13 mouse cellular contexts compared by ENCODE assay signal in the genomic region with DNA sequence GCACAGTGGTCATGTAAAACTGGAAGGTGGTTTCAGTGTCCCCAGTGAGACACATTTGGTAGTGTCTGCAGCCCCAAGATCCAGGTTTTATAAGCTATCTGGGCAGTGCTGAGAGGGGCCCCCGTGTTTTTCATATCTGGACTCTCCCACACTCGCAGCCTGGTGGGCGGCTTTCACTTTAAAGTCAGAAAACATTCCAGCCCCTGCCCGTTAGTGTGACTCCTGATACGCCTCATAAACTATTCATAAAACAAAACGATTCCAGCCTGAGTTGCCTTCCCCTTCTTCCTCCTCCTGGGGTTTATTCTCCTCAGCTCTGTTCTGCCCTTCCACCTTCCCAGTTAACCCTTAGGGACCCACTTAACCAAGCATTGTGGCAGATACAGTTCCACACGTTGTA.
DNase-seq lines count a peak whose midpoint lies in the region; ATAC-seq and TF ChIP-seq lines count a peak whose summit lies in the region.
"Had no signal": no experiment of that assay in that cellular context is flagged by ENCODE, and none has a peak within 500 bp of the region (broad histone marks: within the 10 kb centered on the region; RNA-seq: fewer than 3 reads in every experiment).

No protein-coding gene starts in this region.

- 64% methylated on average over 7 of the region's 7 CpGs for WGBS in forebrain, embryonic 10.5 days
- 49% methylated on average over 7 of the region's 7 CpGs for WGBS in forebrain, embryonic 14.5 days
- 57% methylated on average over 7 of the region's 7 CpGs for WGBS in midbrain, embryonic 10.5 days
- WGBS in midbrain, postnatal 0 days: 27% methylated on average over 7 of the region's 7 CpGs
- 19% methylated on average over 7 of the region's 7 CpGs for WGBS in embryonic facial prominence, embryonic 13.5 days
- 14% methylated on average over 7 of the region's 7 CpGs for WGBS in limb, embryonic 11.5 days

- no peaks in the 10 kb centered on the region for H3K9me3 ChIP-seq in forebrain, embryonic 10.5 days
- no peaks in the 10 kb centered on the region for H3K9me3 ChIP-seq in forebrain, embryonic 14.5 days (replicated peaks; ENCODE audit: control insufficient read depth, low read length)
- no peaks in the 10 kb centered on the region for H3K9me3 ChIP-seq in midbrain, embryonic 10.5 days (replicated peaks)
- H3K9me3 ChIP-seq in midbrain, postnatal 0 days (ENCODE audit: low read length): no peaks in the 10 kb centered on the region
- no peaks in the 10 kb centered on the region for H3K9me3 ChIP-seq in embryonic facial prominence, embryonic 13.5 days
- H3K9me3 ChIP-seq in limb, embryonic 11.5 days (ENCODE audit: control insufficient read depth, low read length): no peaks in the 10 kb centered on the region

- H3K36me3 ChIP-seq in forebrain, embryonic 10.5 days (replicated peaks): no peaks in the 10 kb centered on the region
- no peaks in the 10 kb centered on the region for H3K36me3 ChIP-seq in forebrain, embryonic 14.5 days (ENCODE audit: control insufficient read depth, insufficient read depth, low read length)
- no peaks in the 10 kb centered on the region for H3K36me3 ChIP-seq in midbrain, embryonic 10.5 days
- no peaks in the 10 kb centered on the region for H3K36me3 ChIP-seq in midbrain, postnatal 0 days (ENCODE audit: insufficient read depth, low read length)
- H3K36me3 ChIP-seq in embryonic facial prominence, embryonic 13.5 days: no peaks in the 10 kb centered on the region
- no peaks in the 10 kb centered on the region for H3K36me3 ChIP-seq in limb, embryonic 11.5 days (ENCODE audit: control insufficient read depth, insufficient read depth, low read length)

- no peak overlapping the region for H3K4me3 ChIP-seq in forebrain, embryonic 10.5 days
- no peak overlapping the region for H3K4me3 ChIP-seq in forebrain, embryonic 14.5 days (ENCODE audit: low read depth, low read length)
- no peak overlapping the region for H3K4me3 ChIP-seq in midbrain, embryonic 10.5 days
- H3K4me3 ChIP-seq in midbrain, postnatal 0 days (ENCODE audit: low read depth, low read length): no peak overlapping the region
- no peak overlapping the region for H3K4me3 ChIP-seq in embryonic facial prominence, embryonic 13.5 days
- H3K4me3 ChIP-seq in limb, embryonic 11.5 days (ENCODE audit: low read depth, low read length): no peak overlapping the region
- H3K4me3 ChIP-seq: megakaryocyte, embryonic 14.5 days had no signal

- H3K9ac ChIP-seq in forebrain, embryonic 14.5 days (ENCODE audit: low read length): no peak overlapping the region
- no peak overlapping the region for H3K9ac ChIP-seq in midbrain, postnatal 0 days (replicated peaks; ENCODE audit: low read length, poor library complexity, severe bottlenecking)
- 0 out of 2 replicates have a peak overlapping the region, but pooled peaks have one; percentile 36 for H3K9ac ChIP-seq in embryonic facial prominence, embryonic 13.5 days
- no peak overlapping the region for H3K9ac ChIP-seq in limb, embryonic 11.5 days (ENCODE audit: low read length)

- H3K27ac ChIP-seq in forebrain, embryonic 10.5 days: 0 out of 2 replicates have a peak overlapping the region, but pooled peaks have one; percentile 11
- no peak overlapping the region for H3K27ac ChIP-seq in forebrain, embryonic 14.5 days (ENCODE audit: low read depth, low read length)
- H3K27ac ChIP-seq in midbrain, embryonic 10.5 days (replicated peaks): peak overlapping the region; percentile 38; the same call in 1 of the 2 replicates
- no peak overlapping the region for H3K27ac ChIP-seq in midbrain, postnatal 0 days (ENCODE audit: low read depth, low read length)
- H3K27ac ChIP-seq in embryonic facial prominence, embryonic 13.5 days: no peak overlapping the region
- peak overlapping the region; percentile 48 for H3K27ac ChIP-seq in limb, embryonic 11.5 days (replicated peaks; ENCODE audit: low read depth, low read length)

- H3K4me2 ChIP-seq in forebrain, embryonic 14.5 days (ENCODE audit: low read length): no peak overlapping the region
- H3K4me2 ChIP-seq in midbrain, postnatal 0 days (ENCODE audit: low read depth, low read length, poor library complexity, severe bottlenecking): no peak overlapping the region
- H3K4me2 ChIP-seq in embryonic facial prominence, embryonic 13.5 days: no peak overlapping the region
- no peak overlapping the region for H3K4me2 ChIP-seq in limb, embryonic 11.5 days (ENCODE audit: low read depth, severe bottlenecking)

- no peak for TF ChIP-seq CTCF in midbrain, postnatal 0 days (IDR thresholded peaks at IDR 0.05)

- H3K27me3 ChIP-seq in forebrain, embryonic 10.5 days (ENCODE audit: poor library complexity, severe bottlenecking): no peaks in the 10 kb centered on the region
- no peaks in the 10 kb centered on the region for H3K27me3 ChIP-seq in forebrain, embryonic 14.5 days (replicated peaks; ENCODE audit: control insufficient read depth, insufficient read depth, low read length)
- no peaks in the 10 kb centered on the region for H3K27me3 ChIP-seq in midbrain, embryonic 10.5 days (ENCODE audit: low read depth, poor library complexity, severe bottlenecking)
- H3K27me3 ChIP-seq in midbrain, postnatal 0 days (ENCODE audit: insufficient read depth, low read length): no peaks in the 10 kb centered on the region
- no peaks in the 10 kb centered on the region for H3K27me3 ChIP-seq in embryonic facial prominence, embryonic 13.5 days
- no peaks in the 10 kb centered on the region for H3K27me3 ChIP-seq in limb, embryonic 11.5 days (ENCODE audit: control insufficient read depth, insufficient read depth, low read length)
- H3K27me3 ChIP-seq: megakaryocyte, embryonic 14.5 days had no signal

- peaks cover 17% of the 10 kb centered on the region for H3K4me1 ChIP-seq in forebrain, embryonic 10.5 days
- no peaks in the 10 kb centered on the region for H3K4me1 ChIP-seq in forebrain, embryonic 14.5 days (ENCODE audit: control insufficient read depth, insufficient read depth, low read length)
- H3K4me1 ChIP-seq in midbrain, embryonic 10.5 days: peaks cover 12% of the 10 kb centered on the region
- no peaks in the 10 kb centered on the region; the same call in 1 of the 2 replicates for H3K4me1 ChIP-seq in midbrain, postnatal 0 days (ENCODE audit: insufficient read depth, low read length)
- peaks cover 18% of the 10 kb centered on the region for H3K4me1 ChIP-seq in embryonic facial prominence, embryonic 13.5 days
- H3K4me1 ChIP-seq in limb, embryonic 11.5 days (ENCODE audit: control insufficient read depth, insufficient read depth, low read length): peaks cover 18% of the 10 kb centered on the region
- H3K4me1 ChIP-seq: megakaryocyte, embryonic 14.5 days had no signal

- no peak for ATAC-seq in forebrain, embryonic 14.5 days
- no peak for ATAC-seq in midbrain, postnatal 0 days (ENCODE audit: low FRiP score)
- no peak for ATAC-seq in embryonic facial prominence, embryonic 13.5 days (ENCODE audit: insufficient number of reproducible peaks, insufficient read depth, low FRiP score, low TSS enrichment, low read depth)
- ATAC-seq in limb, embryonic 11.5 days (ENCODE audit: insufficient number of reproducible peaks, low FRiP score, low TSS enrichment, low read depth): peak; percentile 54; the same call in 1 of the 2 replicates
- no peak for ATAC-seq in frontal cortex, adult (ENCODE audit: low TSS enrichment)
- ATAC-seq: activated CD4-positive, CD25-positive, alpha-beta regulatory T cell, adult 4 months had no signal

- no peak for DNase-seq in forebrain, embryonic 10.5 days (ENCODE audit: extremely low spot score, low spot score)
- DNase-seq in forebrain, embryonic 14.5 days (ENCODE audit: low spot score): no peak
- no peak for DNase-seq in midbrain, embryonic 10.5 days (ENCODE audit: low spot score)
- DNase-seq in midbrain, postnatal 0 days (ENCODE audit: low spot score): no peak
- peak; percentile 57 for DNase-seq in limb, embryonic 11.5 days (ENCODE audit: low spot score)
- DNase-seq in lung, postnatal 4 days: no peak
- DNase-seq: cerebellum, adult 9-11 months; liver; lung, adult 2 months had no signal

Comparison
In these comparisons a context has a peak if more than half of its experiments do, and no peak if none do; other contexts are left out.
1. H3K27ac ChIP-seq: peak in forebrain, embryonic 10.5 days (single experiment), midbrain, embryonic 10.5 days (single experiment) and limb, embryonic 11.5 days (single experiment); none in forebrain, embryonic 14.5 days (single experiment), midbrain, postnatal 0 days (single experiment) and embryonic facial prominence, embryonic 13.5 days (single experiment).